Mouse (Mus musculus) lung, postnatal 36 days (tissue): ENCODE results near the gene Kctd3.

Source experiments
- DNase-seq: peaks from one replicate; pipeline ENCODE4 v3.0.0; 2022; ENCODE audit warnings: mixed read lengths

Gene Kctd3

DNA sequence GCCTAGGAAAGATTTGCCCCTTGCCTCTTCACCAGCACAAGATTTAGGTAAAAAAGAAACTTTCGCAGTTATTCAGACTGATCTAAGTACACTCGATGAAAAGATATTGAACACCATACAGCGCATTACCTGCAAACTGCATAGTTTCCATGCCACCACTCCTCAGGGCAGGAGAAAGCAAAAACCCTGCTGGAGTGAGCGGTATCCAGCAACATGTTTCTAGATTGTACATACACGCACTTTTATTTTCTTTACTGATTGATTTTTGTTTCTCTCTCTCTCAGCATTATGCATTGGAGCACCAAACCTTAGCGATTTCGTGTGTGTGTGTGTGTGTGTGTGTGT, 311 bp upstream of the Kctd3 start:
- no peak for DNase-seq

DNA sequence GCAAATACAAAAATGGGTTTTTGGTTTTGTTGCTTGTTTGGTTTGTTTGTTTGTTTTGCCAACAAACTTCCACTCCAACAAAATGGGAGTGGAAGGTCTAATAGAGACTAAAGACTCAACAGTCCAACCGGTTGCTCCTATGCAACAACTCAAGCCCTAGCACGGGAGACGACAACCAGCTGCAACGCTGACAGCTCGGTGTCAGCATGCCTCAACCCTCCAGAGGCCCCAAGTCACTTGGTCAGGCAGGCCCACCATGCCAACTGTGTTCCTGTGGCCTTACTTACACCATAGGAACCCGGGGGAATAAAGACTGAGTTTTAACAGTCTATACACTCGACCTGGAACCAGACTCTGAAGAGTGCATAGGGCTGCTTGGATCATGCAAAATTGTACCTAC, 815 bp downstream of the Kctd3 start:
- no peak for DNase-seq

DNA sequence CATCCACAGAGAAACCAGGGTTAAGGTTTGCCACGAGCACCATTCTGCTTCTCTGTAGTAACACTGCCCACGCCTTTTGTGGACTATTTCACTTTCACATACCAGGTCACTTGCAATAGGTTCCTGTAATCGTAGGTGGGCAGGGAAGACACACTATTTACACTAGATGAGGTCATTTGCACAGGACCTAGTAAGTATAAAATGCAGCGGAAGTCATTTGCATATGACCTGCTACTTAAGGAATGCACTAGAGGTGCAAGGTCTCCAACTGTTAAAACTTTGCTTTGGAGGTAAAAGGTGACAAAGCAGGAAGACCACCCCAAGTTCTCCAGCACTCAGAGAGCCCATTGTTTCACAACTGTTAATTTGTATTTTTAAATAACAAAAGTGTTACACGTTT, 1.4 kb downstream of the Kctd3 start:
- DNase-seq, result peak; percentile 62

DNA sequence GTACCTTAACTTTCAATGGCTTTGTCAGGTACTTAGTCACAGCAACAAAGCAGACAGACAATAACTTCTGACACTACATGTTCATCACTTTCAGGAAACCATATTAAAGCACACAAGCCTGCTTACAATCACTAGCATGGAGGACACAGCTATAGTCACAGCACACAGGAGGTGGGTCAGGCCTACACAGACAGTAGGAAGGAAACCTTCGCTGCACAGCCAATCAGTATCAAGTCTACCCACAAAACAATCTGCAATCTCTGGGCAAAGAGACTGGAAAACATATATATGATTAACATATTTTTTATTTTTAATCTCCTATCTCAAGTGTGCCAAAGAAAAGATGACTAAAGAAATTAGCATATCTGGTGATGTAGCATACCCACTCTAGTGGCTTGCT, 2.9 kb downstream of the Kctd3 start:
- no peak for DNase-seq

DNA sequence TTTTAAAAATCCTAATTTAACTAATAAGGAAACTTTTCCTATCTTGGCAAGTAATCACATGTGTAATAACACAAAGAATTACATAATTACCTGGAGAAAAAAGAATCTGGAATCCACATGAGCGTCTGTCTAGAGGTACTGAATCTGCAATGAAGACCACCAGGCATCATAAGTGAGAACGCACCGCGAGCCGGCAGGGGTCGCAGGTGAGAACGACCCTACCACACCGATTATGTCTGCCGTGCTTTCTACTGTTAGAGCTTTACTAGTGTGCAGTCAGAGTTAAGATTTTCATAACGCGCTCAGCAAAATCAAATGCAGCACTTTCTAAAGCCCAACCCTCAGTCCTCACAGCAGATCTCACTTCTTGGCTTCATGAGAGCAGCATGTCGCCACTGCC, 5.8 kb downstream of the Kctd3 start:
- no peak for DNase-seq

DNA sequence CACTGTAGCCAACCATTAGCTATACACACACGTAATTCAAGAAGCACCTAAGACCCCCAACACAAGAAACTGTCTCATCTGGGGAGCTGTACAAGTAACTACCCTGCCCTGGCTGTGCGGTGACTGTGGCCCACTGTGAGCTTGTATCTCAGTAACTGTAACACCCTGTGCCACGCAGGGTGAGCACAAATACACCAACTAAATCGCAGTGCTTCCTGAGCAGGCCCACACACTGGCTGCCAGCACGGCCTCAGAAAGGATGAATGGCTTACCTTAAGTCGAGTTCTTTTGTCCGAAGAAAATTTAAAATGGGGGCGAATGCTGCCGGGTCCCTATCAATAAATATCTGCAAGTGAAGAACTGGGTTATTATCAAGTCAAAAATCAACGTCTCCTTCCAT, 7.7 kb downstream of the Kctd3 start:
- no peak for DNase-seq

GRCm38 (mm10) chr1:188997921-188998320, 9.7 kb downstream of the Kctd3 start:
- no peak for DNase-seq

DNA sequence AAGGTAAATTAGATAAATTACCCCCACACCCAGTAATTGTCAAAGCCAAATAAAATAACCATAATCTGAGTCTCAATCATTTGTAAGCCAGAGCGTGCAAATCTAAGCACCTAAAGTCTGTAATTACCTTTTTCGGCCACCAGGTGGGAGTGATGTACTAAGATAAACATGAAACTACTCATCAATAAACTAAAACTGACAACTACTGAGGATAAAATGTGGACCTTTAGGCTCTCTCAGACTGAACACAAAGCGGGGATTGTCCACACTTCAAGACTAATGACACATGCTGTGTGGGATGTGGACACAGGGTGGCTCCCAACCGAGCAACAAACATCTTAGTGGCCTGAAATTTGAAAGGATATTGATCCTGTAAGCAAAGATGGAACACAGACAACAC, 14.4 kb downstream of the Kctd3 start:
- DNase-seq, result peak; percentile 73

DNA sequence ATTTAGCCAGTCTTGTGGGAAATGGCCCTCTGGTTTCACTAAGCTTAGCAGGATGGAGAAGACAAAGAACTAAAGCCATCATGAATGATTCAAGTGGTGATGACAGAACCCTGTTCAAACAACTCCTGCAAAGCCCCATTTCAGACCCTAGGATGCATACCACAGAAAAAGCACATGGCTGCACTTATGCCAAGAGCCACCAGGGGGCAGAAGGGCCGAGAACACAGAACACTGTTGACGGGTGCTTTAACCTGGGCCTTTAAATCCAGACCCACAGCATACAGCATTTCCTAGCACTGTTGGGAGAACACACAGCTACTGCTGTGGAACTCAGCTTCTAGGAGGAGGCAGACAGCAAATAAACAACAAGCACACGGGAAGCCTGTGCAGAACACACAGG, 27.6 kb downstream of the Kctd3 start:
- peak; percentile 73 for DNase-seq

DNA sequence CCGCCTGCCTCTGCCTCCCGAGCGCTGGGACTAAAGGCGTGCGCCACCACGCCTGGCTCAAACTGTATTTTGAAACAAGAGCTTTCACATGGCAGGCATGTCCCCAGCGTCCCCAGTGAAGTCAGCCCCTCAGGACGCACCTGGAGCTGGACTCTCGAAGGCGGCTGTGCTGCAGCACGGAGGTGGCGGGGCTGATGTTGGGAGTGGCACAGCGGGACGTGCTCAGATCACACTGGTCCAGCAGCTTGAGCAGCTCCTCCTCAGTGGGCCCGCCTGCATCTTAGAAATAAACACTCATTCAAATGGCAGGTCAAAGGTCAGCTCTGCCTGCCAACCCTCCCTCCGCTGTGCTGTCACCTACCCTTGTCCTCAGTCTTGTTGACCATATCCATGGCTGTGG, 33.7 kb downstream of the Kctd3 start:
- no peak for DNase-seq

DNA sequence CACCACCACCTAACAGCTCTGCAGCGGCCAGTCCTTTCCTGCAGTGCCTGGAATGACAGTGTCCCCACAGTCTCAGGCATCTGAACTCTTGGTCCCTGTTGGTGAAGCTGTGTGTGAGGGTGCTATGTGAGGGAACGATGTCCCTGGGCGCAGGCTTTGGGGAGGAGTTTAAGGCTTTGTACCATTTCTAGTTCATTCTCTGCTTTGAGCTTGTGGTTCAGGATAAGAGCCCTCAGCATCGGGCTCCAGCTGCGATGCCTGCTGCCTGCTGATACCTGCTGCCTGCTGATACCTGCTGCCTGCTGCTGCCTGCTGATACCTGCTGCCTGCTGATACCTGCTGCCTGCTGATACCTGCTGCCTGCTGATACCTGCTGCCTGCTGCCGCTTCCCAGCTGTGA, 34.6 kb downstream of the Kctd3 start:
- DNase-seq, result no peak

- DNase-seq, result no peak
Observed at GRCm38 (mm10) chr1:188952501-188952900, 55.1 kb downstream of the Kctd3 start.

DNA sequence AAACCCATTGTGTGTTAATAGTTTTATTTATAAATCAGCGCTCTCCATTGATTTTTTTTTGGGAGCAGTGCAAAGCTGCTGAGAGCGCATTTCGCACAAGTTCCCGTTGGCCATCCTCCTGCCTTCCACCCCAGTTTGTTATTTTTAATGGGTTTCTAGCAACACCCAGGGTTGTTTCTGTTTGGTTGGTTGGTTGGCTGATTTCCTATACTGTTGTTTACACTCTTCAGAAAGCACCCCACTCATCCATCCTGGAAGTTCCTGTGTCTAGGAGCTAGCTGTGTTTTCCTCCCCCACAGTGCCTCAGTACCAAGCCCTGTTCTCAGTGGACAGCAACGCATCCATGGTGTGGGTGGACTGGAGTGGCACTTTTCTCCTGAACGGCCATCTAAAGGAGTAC, 56.5 kb downstream of the Kctd3 start:
- DNase-seq, result no peak

- DNase-seq, result no peak
Observed at GRCm38 (mm10) chr1:188948276-188948675, 59.4 kb downstream of the Kctd3 start.

GRCm38 (mm10) chr1:188947794-188948193, 59.8 kb downstream of the Kctd3 start:
- peak; percentile 18 for DNase-seq

GRCm38 (mm10) chr1:188946849-188947248, 60.8 kb downstream of the Kctd3 start:
- DNase-seq, result no peak

DNA sequence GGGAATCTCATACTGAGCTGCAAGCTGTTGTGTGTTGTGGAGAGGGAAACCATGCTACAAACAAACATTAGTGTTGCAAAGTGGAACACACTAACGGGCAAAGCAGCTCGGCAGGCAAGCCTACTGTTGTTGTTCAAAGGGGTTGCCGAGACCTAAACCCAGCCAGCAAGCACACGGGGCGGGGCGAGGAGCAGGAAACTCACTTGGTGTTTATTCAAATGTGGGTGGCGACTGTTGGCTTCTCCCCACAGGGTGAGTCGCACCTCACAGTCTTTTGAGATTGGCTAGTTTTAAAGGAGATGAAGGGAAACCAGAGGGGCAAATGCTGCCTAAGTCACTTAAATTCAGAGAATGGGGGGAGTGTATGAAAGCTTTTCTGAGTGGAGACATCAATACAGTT, 62.3 kb downstream of the Kctd3 start:
- peak; percentile 7 for DNase-seq

DNA sequence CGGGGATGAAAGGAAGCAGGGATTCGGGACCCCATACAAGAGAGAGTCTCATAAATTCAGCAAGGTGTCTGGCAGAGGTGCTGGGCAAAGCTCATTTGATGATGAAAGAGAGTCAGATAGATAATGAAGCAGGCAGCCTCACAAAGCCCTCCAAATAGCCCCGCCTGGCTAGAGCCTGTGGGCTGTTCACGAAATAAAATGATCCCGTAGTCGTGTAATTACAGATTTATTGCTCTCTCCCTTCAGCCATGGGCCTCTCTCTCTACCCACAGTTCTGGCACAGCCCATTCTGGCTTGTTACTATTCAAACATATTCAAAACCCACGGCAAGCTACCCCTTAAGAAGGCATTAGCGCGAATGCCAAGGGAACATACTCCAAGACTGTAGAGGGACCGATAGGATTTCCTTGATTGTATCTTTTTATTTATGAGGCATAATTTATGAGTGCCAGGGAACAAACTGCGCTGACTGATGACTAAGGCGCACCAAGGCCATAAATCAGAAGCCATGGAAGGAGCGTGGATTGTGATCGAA, 70.3 kb downstream of the Kctd3 start:
- DNase-seq, result no peak
